Mouse (Mus musculus): Measurements from ENCODE around the gene Map2k2. TPM values are rescaled to one million over a fixed set of nuclear protein-coding genes. Genes with fewer than 3 reads are reported as not detected.

Gene Map2k2
- total RNA-seq, 2 experiments from 2014 or later = 39.4 to 54.0 TPM

DNA sequence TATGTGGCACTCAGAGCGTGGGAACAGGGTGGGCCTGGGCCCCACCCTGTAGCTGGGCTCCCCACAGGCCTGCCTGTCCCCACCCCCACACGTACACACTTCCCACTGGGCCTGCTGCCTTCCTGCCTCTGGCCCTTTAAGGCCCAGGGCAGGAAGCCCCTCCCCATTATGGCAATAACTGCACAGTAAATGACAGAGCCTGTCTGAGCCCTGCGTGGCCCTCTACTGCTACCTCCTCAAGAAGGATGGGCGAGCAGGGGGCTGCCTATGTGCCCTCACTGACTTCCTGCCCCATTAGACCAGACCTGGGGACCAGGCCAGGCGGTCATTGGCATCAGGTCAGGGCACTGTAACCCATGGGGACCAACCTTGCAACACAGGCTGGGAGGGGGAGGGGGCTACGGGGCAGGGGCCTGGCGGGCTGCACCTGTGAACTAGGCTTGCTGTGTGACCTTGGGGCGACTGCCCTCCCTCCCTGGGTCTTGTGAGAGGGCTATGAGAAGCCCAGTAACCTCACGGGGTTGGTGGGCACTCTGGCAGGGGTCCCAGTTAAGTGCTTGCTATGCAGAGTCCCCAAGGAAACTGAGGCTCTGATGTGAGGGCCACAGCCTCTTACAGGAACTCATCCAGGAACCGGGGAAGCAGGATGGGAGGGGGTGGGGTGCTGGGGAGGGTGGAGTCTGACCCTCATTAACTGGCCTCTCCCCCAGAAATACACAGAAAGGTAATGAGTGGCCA lies 35.2 kb downstream of the Map2k2 start:
- no peak for ATAC-seq (replicated peaks; ENCODE audit: low FRiP score, poor library complexity, severe bottlenecking)

DNA sequence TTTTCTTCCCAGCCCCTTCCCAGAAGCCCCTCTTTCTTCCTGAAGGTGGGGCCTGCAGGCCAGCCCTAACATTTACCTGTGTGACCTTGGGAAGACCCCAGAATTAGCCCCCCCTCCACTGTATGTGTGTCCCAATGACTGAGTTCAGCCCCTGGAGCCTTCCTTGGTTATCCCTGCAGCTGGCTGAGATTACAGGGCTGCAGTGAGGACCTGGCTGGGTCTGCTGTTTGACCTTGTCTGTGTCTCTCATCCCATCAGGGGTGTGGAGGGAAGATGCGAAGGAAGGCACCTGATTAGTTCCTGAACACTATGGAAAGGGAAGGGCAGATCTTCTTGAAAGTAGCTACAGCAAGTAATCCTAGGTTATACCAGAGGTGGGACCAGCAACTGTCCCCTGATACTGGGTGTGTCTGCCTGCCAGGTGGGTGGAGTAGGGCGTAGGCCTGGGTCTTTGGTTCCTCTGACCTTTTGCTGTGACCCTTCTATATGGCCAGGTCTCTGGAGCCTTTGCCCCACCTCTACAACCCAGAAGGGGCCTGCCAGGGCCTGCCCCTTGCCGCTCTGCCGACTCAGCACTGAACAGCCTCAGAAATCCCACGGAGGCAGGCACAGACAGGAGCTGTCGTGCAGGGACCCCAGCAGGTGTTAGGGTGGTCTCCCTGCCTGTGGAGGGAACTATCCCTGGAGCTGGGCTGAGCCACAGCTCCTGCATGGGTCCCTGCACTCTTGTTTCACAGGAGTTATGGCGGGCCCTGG lies 35.9 kb downstream of the Map2k2 start:
- ATAC-seq (replicated peaks; ENCODE audit: low FRiP score, poor library complexity, severe bottlenecking) = no peak

DNA sequence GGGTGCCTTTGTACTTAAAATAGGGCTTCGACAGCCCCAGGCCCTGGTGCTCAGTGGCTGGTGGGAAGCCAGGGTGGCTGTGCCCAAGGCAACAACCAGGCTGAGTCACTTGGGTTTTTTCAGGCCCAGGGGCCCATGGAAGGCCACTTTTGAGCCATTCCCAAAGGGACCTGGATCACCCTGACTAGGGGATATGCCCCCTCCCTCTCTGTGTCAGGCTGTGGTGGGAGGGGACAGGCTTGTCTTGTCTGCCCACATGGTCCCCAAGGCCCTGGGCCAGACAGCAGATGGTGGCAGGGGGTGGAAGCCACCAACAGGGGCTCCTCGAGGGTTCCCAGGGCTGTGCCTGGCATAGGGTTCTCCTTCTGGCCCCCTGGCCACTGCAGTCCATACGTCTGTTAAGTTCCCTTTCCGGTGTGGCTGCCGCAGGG lies 36.9 kb downstream of the Map2k2 start:
- no peak for ATAC-seq (replicated peaks; ENCODE audit: low FRiP score, poor library complexity, severe bottlenecking)

DNA sequence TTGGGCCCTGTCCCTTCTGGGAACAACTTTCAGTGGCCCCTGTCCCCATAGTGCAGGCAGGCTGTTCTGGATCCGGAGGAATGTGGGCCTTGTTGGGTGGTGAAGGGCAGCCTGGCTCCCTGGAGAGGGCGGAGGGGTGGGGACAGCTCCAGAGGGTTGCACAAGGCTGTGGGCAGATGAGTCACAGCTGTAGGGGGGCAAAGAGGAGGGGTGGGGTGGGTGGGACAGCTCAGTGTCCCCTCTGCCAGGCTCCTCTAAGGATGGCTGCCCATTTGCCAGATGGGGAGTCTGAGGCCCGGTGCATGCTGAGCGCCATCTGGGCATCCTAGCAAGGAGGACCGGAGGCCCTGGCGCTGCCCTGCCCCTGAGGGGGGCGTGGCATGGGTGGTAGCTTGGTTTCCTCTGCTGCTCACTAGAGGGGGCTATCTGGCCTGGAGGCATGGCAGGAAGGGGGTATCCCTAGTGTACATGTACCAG lies 37.5 kb downstream of the Map2k2 start:
- no peak for ATAC-seq (replicated peaks; ENCODE audit: low FRiP score, poor library complexity, severe bottlenecking)

DNA sequence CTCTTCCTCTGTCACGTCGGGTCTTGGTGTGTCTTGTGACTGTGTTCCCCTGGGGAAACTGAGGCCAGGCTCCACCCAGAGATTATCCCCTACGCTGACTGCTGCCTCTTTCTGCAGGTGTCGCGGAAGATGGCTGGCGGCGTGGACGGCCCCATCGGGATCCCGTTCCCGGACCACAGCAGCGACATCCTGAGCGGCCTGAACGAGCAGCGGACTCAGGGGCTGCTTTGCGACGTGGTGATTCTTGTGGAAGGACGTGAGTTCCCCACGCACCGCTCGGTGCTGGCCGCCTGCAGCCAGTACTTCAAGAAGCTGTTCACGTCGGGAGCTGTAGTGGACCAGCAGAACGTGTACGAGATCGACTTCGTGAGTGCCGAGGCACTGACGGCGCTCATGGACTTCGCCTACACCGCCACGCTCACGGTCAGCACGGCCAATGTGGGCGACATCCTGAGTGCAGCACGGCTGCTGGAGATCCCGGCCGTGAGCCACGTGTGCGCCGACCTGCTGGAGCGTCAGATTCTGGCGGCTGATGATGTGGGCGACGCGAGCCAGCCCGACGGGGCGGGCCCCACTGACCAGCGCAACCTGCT lies 38.2 kb downstream of the Map2k2 start:
- no peak for ATAC-seq (replicated peaks; ENCODE audit: low FRiP score, poor library complexity, severe bottlenecking)

DNA sequence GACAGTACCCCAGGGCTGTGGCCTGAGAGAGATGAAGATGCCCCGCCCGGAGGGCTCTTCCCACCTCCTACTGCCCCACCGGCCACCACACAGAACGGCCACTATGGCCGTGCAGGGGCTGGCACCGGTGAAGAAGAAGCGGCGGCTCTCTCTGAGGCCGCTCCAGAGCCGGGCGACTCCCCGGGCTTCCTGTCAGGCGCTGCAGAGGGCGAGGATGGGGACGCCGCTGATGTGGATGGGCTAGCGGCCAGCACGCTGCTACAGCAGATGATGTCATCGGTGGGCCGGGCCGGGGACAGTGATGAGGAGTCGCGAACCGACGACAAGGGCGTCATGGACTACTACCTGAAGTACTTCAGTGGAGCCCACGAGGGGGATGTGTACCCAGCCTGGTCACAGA lies 39.0 kb downstream of the Map2k2 start:
- no peak for ATAC-seq (replicated peaks; ENCODE audit: low FRiP score, poor library complexity, severe bottlenecking)

DNA sequence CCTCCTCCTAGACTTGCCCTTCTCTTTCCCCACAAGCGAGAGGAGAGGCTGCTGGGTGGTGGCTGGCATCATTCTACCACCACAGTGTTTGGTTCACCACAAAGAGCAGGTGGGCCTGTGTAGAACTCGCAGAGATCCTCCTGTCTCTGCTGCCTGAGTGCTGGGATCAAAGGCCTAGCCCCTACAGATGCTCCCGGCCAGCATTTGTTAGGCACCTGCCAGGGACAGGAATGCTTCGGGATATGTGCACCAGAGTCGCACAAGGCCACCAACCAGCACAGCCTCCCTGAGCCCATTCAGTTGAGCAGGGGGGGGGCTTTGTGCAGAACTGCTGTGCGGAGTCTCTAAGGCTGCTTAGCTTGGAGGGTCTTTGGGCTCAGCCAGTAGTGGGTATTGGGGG lies 39.6 kb downstream of the Map2k2 start:
- ATAC-seq (replicated peaks; ENCODE audit: low FRiP score, poor library complexity, severe bottlenecking) = no peak

DNA sequence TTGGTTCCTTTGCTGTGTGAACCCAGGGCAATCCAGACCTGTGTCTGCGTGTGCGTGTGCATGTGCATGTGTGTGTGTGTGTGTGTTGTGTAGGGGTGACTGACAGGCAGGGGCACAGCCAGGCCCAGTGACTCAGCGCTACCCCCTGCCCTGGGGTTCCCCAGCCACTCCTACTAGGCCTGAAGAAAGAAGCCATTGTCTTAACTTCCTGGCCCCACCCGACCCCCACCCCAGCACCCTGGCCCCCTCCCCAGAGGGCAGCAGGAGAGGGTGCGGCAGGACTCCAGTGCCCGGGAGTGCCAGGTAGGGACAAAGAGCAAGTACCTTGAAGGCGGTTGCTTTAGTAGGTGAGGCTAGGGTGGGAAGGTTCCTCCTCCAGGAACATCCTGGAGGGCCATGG lies 40.1 kb downstream of the Map2k2 start:
- ATAC-seq (replicated peaks; ENCODE audit: low FRiP score, poor library complexity, severe bottlenecking) = no peak

DNA sequence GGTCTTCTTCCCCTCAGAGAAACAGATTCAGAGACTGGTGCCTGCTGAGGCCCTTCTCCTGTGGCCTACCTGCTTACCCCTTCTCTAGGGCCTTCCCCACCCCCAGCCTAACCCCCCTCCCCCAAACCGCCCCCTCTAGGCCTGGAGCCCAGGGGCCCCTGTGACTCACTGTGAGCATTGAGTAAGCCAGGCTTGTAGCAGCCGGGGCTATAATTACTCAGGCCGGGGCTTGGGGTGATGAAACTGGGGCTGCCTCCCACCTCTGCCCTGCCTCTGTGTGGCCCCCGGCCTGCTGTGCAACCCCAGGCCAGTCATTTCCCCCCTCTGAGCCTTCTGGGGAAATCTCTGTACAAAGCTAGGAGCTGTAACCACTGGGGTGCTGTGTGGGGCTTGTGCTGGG lies 40.6 kb downstream of the Map2k2 start:
- ATAC-seq (replicated peaks; ENCODE audit: low FRiP score, poor library complexity, severe bottlenecking) = no peak

DNA sequence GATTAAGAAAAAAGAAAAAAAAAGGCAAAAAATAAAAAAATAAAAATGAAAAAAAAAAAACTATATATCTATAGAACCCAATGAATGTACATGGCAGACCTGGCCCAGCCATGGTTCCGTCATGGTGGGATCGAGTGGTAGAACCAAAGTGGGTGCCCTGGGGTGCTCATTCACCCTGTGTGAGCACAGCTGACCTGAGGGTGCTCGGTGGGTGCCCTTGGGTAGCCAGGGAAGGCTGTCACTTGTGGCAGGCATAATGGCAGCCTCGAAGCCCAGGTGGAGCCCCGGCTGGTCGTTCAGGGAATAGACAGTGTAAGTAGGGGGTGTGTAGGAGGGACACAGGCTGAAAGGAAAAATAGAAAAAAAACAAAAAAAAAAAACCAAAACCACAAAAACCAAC lies 45.5 kb downstream of the Map2k2 start:
- ATAC-seq (replicated peaks; ENCODE audit: low FRiP score, poor library complexity, severe bottlenecking) = no peak

DNA sequence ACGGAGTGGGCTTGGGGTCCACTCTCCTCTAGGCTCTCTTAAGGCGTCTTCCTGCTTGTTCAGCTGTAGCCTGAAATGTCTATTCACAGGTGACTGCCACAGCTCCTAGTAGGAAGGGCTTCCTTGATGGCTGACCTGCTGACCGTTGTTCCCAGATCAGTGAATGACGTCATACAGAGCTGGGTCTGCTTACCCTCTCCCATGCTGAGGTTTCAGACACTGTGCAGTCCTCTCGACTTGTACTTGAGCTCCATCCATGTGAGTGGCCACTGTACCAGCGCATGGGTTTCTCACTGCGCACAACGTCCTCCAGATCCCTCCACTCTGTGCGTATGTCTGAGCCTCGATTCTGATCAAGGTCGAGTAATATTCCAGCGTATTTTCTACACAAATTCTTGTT lies 46.9 kb downstream of the Map2k2 start:
- ATAC-seq (replicated peaks; ENCODE audit: low FRiP score, poor library complexity, severe bottlenecking) = no peak

DNA sequence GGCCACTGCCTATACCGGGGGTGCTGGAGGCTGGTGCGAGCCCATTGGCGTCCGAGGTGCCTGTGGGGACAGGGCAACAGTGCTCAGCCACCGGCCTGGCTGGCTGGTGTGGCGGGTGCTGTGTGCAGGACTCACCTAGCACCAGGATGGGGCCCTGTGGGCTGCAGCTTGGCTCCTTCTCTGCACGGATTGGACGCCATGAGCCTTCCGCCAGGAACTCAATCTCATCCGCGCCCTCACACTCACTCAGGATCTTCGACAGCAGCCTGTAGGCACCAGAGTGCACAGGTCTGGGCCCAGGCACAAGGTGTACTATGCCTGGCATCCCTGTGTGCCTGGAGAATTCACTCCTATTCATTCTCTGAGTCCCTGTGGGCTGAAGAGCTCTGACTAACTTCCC lies 48.6 kb downstream of the Map2k2 start:
- no peak for ATAC-seq (replicated peaks; ENCODE audit: low FRiP score, poor library complexity, severe bottlenecking)

DNA sequence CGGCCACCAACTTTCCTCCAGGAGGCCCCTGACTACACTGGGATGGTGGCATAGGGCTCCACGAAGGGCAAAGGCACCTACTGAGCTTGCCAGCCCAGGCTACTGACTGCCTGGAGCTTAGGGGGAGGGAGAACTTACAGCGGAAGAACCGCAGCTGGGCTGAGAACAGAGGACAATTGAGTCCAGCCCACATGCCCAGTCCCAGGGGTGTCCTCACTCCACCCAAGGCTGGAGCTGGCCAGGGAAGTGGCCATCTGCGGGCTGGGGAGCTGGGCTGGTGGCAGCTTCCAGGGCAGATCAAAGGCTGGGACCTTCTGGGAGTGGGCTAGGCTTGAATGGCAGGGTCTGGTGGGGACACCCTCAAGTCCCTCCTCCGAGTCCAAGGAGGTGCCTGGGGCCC lies 49.0 kb downstream of the Map2k2 start:
- no peak for ATAC-seq (replicated peaks; ENCODE audit: low FRiP score, poor library complexity, severe bottlenecking)

DNA sequence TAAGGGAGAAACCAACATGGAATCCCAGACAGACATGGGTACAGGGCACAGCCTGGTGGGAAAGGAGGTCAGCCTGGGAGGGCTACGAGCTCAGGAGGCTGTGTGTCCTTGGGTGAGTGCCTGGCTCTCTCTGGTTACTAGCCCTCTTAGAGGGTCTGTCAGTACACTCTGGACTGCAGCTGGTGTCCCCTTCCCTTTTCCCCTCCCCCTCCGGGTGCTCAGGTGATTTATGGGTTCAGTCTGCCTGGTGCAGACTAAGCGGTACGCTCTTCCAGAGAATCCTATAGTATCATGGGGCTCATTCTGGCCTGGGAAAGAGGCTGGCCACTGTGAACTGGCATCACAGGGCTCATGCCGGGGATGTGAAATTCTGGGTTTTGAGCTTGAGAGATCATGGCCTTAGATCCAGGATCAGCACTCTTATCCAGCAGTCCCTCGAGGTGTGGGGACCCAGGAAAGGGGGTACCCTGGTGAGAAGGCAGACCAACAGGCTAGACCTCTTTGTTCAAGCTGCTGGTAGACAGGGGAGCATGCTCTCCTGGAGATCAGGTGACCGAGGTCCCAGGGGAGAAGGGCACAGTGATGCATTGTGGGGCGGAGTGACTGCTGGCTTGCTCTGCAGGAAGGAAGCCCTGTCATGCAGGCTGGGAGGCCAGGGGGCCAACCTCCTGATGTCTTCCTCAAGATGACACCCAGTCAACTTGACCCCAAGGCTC lies 56.0 kb downstream of the Map2k2 start:
- no peak for ATAC-seq (replicated peaks; ENCODE audit: low FRiP score, poor library complexity, severe bottlenecking)

DNA sequence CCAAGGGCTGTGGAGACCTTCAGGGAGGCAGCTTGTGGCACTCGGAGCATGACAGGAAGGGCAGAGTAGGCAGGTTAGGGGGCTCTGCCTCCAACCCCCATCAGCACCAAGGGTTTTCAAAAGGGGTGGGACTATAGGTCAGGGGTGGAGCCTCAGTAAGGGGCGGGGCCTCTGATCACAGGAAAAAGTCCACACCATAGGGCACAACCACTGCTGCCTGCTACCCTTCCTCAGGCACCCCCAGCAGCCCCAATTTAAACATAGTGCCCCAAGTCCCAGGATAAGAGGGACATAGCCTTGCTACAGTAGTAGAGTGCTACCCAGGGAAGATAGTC lies 56.6 kb downstream of the Map2k2 start:
- ATAC-seq (replicated peaks; ENCODE audit: low FRiP score, poor library complexity, severe bottlenecking) = peak; percentile 20; the same call in 1 of the 2 replicates

DNA sequence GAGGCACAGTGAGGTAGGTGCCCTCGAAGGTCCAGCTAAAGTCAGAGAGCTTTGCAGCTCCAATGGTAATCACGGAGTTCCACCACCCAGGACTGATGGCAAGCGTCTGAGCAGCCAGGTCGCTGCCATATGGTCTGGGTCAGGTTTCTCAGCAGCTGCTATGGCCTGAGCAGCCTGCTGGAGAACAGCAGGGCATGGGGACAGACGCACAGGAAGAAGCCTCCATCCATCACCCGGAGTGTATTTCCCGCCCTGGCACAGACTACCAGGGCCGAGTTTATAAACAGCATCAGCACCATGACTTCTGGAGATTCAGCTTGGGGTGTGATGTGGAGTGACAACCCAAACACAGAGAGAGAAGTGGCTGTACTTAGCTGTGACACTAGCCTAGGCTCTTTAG lies 59.4 kb downstream of the Map2k2 start:
- ATAC-seq (replicated peaks; ENCODE audit: low FRiP score, poor library complexity, severe bottlenecking) = no peak

DNA sequence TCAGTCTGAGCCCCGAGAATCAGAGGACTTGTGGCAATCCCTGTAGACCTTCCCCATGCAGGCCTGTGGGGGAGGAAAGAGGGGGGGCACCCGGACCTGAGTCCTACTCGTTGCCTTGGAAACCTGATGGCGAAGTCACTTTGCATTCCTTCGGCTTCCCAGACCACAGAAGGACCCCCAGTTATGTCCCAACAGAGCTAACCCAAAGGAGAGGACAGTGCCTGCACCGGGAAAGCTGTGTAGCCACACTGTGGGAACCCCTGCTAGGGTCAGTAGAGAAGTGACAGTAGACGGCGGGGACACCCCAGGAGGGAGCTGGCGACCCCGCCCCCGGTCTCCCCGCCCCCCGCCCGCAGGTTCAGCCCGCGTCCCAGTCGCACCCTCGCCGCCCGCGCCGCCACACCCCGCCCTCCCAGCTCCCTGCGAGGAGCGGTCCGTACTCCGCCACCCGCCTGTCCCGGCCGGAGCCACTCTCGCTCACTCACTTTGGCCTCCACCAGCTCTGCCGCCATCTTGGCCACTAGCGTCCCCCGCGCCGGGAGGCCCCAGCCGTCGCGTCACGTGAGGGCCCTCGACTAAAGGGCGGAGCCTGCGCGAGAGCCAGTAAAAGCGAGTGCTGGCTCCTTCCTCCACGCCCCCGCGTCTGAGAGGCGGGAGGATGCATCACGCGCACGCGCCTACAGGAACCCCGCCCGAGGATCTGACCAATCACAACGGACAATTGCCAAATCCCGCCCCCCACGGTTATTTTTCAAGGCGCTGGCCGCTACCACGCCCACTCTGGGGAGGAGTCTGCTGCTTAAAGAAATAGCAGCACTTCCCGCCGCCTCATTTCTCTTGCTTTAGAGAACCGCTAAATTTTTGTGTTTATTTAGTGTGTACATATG lies 61.7 kb downstream of the Map2k2 start, which contains the start of gene Pias4:
Pias4 (minus strand) TSS at position 724 of the 887 bp plus-strand sequence.
- peak; percentile 93 for ATAC-seq (replicated peaks; ENCODE audit: low FRiP score, poor library complexity, severe bottlenecking)

DNA sequence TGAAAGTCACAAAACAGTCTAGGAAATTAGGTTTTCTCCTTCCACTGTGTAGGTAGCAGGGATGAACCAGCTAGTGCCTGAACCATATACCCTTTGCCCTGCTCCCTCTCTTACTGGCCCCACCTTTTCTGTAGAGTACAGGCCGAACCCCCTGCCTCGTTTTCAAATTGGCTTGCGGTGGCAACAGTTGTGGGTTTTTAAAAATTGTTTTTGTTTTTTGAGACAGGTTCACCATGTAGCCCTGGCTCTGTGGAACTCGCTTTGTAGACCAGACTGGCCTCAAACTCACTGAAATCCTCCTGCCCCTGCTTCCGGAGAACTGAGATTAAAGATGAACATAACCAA lies 62.3 kb downstream of the Map2k2 start:
- peak; percentile 44 for ATAC-seq (replicated peaks; ENCODE audit: low FRiP score, poor library complexity, severe bottlenecking)

DNA sequence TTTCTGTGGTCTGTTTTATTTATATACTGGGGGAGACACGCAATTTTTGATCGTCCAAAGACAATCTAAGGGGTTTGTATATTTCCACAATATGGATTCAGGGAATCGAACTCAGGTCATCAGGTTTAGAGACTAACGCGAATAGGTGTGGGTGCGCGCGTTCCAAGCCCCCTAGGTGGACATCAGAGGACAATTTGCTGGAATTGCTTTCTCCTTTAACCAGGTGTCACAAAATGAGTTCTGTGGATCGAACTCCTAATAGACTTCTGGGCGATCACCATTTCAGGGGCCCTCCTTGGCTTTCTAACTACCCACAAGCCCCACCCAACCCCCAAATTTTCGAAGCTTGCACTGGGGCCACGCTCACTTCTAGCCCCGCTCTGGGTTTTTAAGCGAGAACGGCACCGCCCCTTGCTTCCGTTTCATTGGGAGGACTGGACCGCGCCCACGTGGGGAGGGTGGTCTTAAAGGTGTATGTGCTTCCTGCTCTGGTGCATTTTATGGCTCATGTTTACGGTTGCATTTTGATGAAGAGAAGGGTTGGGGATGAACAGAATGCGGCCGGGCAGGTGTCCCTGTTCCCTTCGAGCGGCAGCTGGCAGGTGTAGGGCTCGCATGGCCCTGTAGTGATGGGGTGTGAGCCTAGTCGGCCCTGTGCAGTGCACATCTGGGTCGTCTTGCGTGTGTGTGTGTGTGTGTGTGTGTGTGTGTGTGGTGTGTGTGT lies 63.0 kb downstream of the Map2k2 start:
- ATAC-seq (replicated peaks; ENCODE audit: low FRiP score, poor library complexity, severe bottlenecking) = peak; percentile 58
